Mouse (Mus musculus) kidney, postnatal 25 days (tissue): ENCODE data around the gene Mei4.

Experiments used
- DNase-seq, 2 experiments: peaks; one replicate each; pipeline ENCODE4 v3.0.0; 2021; ENCODE audit warnings: mixed read lengths in 2 of 2

Mei4 gene

GRCm38 (mm10) chr9:82162415-82162814, 298.9 kb downstream of the Mei4 start:
- DNase-seq = no peak

GRCm38 (mm10) chr9:82217976-82218375, 354.5 kb downstream of the Mei4 start:
- DNase-seq = no peak

- DNase-seq = no peak
These were observed 384.4 kb downstream of the Mei4 start for GRCm38 (mm10) chr9:82247695-82248445.
